Mouse (Mus musculus) 416B (cell line): ENCODE measurements around the gene Tmem201.
"Not testable (repeated sequence)": the region's sequence is repeated elsewhere in the genome, so short reads cannot be mapped to it uniquely, and the experiment has no call there.

Source experiments
- DNase-seq: peaks from one replicate; pipeline ENCODE4 v3.0.0; 2011; ENCODE audit warnings: low read depth

Gene Tmem201

GRCm38 (mm10) chr4:149737383-149738324 lies at the start of gene Tmem201:
Gene Tmem201, minus strand, starts transcription at chr4:149738044.
- DNase-seq, result peak; percentile 90

- no peak for DNase-seq
Measured at GRCm38 (mm10) chr4:149784901-149785300, 47.1 kb upstream of the Tmem201 start.

GRCm38 (mm10) chr4:149784371-149784770 lies 46.5 kb upstream of the Tmem201 start:
- no peak for DNase-seq

GRCm38 (mm10) chr4:149782975-149783374 lies 45.1 kb upstream of the Tmem201 start:
- no peak for DNase-seq

- peak; percentile 98 for DNase-seq
Measured at GRCm38 (mm10) chr4:149780565-149781356, 42.9 kb upstream of the Tmem201 start.

GRCm38 (mm10) chr4:149779966-149780365 lies 42.1 kb upstream of the Tmem201 start:
- no peak for DNase-seq

- DNase-seq, result no peak
Measured at GRCm38 (mm10) chr4:149777126-149777525, 39.3 kb upstream of the Tmem201 start.

GRCm38 (mm10) chr4:149775760-149776362 lies 38.0 kb upstream of the Tmem201 start:
- DNase-seq, result no peak

GRCm38 (mm10) chr4:149775330-149775729 lies 37.5 kb upstream of the Tmem201 start:
- no peak for DNase-seq

GRCm38 (mm10) chr4:149774094-149774470 lies 36.2 kb upstream of the Tmem201 start, which contains the start of gene Slc25a33:
Gene Slc25a33, minus strand, starts transcription at chr4:149774277.
- DNase-seq, result peak; percentile 94

- peak; percentile 28 for DNase-seq
Measured at GRCm38 (mm10) chr4:149773408-149774093, 35.7 kb upstream of the Tmem201 start.

- DNase-seq, result peak; percentile 64
Measured at GRCm38 (mm10) chr4:149772394-149772793, 34.5 kb upstream of the Tmem201 start.

GRCm38 (mm10) chr4:149765201-149765600 lies 27.4 kb upstream of the Tmem201 start:
- peak; percentile 24 for DNase-seq

- peak; percentile 50 for DNase-seq
Measured at GRCm38 (mm10) chr4:149763335-149763734, 25.5 kb upstream of the Tmem201 start.

- no peak for DNase-seq
Measured at GRCm38 (mm10) chr4:149759517-149759916, 21.7 kb upstream of the Tmem201 start.

- DNase-seq, result no peak
Measured at GRCm38 (mm10) chr4:149758423-149758822, 20.6 kb upstream of the Tmem201 start.

GRCm38 (mm10) chr4:149756546-149756945 lies 18.7 kb upstream of the Tmem201 start:
- DNase-seq, result not testable (repeated sequence)

- no peak for DNase-seq
Measured at GRCm38 (mm10) chr4:149752836-149753235, 15.0 kb upstream of the Tmem201 start.

GRCm38 (mm10) chr4:149752124-149752799 lies 14.4 kb upstream of the Tmem201 start:
- DNase-seq, result peak; percentile 39

- DNase-seq, result no peak
Measured at GRCm38 (mm10) chr4:149750671-149751070, 12.8 kb upstream of the Tmem201 start.

GRCm38 (mm10) chr4:149749663-149750015 lies 11.8 kb upstream of the Tmem201 start:
- not testable (repeated sequence) for DNase-seq
